Mouse (Mus musculus): ENCODE data around the gene Cx3cl1.

The Cx3cl1 gene

DNA sequence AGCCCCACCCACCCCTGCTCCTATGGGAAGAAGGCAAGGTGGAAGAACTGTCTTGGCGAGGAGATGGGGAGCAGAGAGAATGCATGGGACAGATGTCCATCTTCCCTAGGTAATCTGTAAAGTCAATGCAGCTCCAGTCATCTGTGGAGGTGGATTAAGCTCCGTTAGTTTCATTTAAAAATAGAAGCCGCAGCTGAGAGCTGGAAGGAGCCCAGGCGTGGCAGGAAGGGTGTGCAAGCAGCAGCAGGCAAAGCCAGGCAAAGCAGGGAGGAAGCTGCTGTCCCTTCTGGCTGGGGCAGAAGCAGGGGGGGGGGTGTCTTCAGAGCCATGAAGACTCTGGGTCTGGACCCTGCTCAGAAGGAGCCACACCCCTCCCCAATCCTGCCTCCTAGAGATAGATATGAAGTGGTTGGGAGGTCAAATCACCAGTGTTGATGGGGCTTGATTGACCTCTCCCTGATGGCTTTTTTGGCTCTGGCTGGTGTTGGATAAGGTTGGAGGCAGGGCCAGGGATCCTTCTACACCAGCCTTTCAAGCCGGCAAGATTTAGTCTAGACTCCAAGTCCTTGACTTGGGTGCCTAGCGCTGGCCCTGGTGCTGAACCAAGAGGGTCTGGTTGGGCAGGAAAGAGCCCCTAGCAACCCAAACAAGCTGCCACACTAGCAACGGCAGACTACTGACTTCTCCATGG lies 28.6 kb downstream of the Cx3cl1 start:
- in situ Hi-C loops (cut with MboI, MseI), result no loop called here

DNA sequence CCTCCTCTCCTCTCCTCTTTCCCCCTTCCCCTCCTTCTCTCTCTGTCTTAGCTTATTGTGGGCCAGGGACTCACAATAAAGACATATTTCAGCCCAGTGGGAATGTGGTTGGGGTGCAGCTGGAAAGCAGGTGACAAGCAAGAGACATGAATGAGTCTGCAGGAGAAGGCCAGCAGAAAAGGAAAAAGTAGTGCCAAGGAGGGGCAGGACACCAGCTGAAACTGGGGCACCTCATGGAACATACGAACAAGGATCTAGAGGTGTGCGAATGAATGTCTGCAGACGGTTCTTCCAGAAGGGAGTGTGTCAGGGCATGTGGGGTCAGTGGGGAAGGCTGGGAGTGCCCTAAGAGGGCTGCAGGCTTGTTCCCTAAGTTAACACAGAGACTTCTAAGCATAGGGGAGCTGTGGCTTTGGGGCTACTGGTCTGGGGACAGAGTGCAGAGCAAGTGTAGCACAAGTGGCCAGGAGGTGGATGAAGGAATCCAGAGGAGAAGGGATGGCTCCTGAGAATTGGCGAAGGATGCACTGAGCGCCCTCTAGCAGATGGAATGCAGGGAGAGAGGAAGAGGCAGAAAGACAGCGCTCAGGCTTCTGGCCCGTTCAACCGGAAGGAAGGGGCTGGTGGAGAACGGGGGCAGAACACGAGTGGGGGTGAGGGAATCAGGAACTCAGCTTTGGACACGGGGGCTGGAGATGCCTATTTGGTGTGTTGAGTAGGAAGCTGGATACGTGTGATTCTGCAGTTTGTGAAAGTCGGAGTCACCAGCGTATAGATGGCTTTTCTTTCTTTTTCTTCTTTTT lies 29.7 kb downstream of the Cx3cl1 start:
- in situ Hi-C loops (cut with MboI, MseI), result no loop called here

DNA sequence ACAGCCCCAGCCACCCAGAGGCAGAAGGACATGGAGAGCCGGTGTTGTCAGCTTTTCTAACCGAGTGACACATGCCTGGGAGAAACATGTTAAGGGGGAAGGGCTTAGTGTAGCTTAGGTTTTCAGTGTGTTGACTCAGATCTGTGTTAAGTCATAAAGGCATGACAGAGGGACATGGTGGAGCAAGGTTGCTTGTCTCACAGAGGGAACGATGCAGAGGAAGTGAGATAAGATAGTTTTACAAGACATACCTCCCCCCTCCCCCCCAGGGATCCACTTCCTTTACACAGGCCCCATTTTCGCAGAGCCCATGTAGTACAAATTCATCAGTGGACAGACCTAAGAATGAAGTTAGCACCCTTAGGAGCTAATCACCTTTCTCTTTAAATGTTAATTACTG lies 30.6 kb downstream of the Cx3cl1 start:
- in situ Hi-C loops (cut with MboI, MseI), result no loop called here

DNA sequence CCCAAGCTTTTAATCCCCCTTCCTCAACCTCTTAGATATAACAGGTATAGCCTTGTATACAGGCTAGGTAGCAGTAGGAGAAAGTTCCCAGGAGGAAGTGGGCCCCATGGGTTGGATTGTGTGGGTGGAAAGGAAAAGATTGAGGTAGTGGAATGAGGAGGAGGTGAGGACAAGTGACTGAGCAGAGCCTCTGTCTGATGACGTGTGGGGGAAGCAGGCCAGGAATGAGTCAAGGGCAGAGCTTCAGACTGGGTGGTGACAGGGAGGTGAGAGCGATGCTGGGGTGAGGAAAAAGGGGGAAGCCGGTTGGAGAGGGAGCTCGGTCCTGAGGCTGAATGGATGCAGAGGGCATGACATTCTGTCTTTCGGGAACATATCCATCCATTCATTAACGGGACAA lies 31.7 kb downstream of the Cx3cl1 start:
- in situ Hi-C loops (cut with MboI, MseI), result no loop called here

DNA sequence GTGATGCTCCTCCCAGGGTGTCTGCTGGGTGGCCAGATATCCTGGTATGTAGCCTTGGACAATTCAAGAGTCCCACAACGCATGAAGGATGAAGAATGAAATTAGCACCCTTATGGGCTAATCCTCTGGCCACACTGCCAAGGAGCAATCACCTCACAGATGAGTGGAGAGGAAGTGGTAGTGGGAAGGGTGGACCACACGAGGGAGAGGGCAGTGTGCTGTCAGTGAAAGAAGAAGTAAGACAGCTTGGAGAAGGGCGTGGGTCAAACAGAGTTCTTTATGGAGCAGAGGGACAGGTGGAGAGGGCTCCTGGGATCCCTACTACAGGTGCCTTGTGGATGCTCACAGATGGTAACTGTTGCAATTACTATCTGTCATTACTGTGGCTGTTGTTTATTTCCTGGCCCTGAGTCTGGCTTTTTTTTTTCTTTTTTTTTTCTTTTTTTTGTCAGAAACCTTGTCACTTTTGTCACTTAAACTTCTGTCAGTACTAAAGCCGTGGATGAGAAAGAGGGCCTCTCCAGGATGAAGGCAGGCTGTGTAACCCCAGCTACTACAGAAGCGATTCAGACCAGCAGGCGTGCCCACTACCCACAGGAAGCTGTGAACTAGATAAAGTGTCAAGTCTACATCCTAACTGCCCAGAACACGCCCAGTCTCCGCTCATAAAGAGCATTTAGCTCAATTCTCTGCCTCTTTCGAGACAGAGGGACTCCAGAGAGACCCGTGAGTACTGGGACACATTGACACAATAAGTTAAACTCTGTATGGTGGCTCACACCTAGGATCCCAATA lies 32.9 kb downstream of the Cx3cl1 start:
- in situ Hi-C loops (cut with MboI, MseI), result loop anchor here (5.0 kb wide), 1 partner anchor 97 kb away; no protein-coding TSS in a partner anchor

GRCm38 (mm10) chr8:94805811-94806210 lies 34.0 kb downstream of the Cx3cl1 start:
- in situ Hi-C loops (cut with MboI, MseI), result loop anchor here (5.0 kb wide), 1 partner anchor 99 kb away; no protein-coding TSS in a partner anchor

DNA sequence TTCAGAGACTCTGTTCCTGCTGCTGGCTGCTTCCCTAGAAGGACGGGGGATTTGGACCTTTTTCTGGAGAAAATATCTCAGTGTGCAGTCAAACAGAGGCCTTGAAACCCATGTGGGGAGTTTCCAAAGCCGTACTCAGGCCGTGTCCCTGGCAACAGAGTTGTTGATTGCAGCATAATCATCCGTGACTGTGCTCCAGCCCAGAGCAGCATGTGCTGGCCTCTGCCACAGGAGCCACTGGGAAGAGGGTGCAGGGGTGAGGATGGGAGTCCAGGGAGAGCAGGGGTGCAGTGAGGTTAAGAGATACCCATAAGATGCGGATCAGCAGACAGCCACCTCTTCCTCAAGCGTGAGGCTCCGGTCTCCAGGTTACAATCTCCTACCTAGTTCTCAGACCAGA lies 35.7 kb downstream of the Cx3cl1 start:
- in situ Hi-C loops (cut with MboI, MseI), result loop anchor here (5.0 kb wide), 1 partner anchor 100 kb away; no protein-coding TSS in a partner anchor

DNA sequence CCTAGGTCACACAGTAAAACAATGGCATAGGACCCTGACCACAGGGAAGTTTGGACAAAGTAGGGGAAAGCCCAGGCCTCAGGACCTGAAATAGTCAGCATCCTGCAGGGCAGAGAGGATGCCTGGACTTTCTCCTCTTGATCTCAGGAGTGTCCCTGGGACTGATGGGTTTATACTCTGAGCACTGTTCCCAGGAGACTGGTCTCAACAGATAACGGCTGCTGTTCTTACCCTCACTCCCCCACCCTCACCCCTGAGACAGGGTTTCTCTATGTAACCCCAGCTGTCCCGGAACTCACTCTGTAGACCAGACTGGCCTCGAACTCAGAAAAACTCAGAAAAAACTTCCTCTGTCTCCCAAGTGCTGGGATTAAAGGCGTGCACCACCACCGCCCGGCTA lies 36.6 kb downstream of the Cx3cl1 start:
- in situ Hi-C loops (cut with MboI, MseI), result loop anchor here (5.0 kb wide), 1 partner anchor 101 kb away; no protein-coding TSS in a partner anchor

DNA sequence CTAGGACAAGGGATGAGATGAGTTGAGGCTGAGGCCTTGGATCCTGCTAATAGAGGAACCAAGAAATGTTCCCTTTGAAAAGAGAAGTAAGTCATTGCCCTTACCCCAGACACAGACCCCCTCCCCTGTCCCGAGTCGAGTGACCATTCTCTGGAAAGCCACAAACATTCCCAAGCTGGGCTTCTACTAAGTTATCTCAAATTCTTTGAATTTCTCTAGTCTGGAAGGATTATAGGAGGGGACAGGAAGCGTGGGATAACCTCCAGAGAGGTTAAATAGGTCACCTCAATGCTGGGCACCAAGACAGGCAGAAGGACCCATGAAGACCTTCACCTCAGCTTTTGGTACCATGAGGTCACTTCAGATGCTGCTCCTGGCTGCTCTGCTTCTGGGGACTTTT lies 38.3 kb downstream of the Cx3cl1 start, which contains the start of gene Ccl17:
Gene Ccl17, plus strand, starts transcription at position 301 of the 400 bp plus-strand sequence.
- in situ Hi-C loops (cut with MboI, MseI), result no loop called here

GRCm38 (mm10) chr8:94810855-94811254 lies 39.0 kb downstream of the Cx3cl1 start:
- in situ Hi-C loops (cut with MboI, MseI), result no loop called here

DNA sequence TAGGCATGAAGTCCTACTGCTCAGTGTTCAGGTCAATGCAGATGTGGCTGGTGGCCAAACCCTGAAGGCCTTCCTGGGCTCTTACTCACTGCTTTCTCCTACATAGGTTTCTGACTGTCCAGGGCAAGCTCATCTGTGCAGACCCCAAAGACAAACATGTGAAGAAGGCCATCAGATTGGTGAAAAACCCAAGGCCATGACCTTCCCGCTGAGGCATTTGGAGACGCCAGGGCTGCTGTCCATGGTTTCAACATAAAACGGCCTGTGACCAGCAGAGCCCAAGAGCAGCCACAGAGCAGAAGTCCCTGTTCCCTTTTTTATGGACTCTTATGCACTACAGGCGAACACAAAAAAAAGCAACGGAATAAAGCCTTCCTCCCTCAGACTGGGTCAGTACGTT lies 39.8 kb downstream of the Cx3cl1 start:
- in situ Hi-C loops (cut with MboI, MseI), result no loop called here

GRCm38 (mm10) chr8:94812645-94813098 lies 40.9 kb downstream of the Cx3cl1 start:
- in situ Hi-C loops (cut with MboI, MseI), result no loop called here

GRCm38 (mm10) chr8:94814556-94814955 lies 42.7 kb downstream of the Cx3cl1 start:
- in situ Hi-C loops (cut with MboI, MseI), result no loop called here

- in situ Hi-C loops (cut with MboI, MseI), result loop anchor here (5.0 kb wide), 1 partner anchor 36 kb away; no protein-coding TSS in a partner anchor
Observed at GRCm38 (mm10) chr8:94817933-94818332, 46.1 kb downstream of the Cx3cl1 start.

DNA sequence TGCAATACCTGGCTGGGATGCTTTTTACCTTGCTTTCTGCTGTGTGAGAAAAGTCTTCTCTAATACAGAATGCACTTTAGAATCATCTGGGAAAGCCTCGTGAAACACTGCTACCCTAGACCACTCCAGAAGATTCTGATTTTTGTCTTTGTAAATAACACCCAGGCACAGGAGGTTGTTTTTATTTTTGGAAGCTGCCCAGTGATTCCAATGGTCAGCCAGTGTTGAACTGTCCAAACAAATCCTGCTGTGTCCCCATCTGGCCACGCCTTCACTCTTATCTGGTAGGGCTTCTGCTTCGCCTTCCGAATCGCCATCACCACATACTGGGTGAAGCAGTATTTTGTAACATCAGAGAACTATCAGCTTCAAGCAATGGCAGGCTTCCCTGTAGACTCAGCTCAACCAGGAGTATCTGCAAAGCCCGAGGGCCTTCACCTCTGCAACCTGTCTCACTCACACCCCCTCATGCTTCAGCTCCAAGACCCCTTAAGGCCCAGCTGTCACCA lies 47.9 kb downstream of the Cx3cl1 start:
- in situ Hi-C loops (cut with MboI, MseI), result loop anchor here (5.0 kb wide), 1 partner anchor 37 kb away; no protein-coding TSS in a partner anchor

DNA sequence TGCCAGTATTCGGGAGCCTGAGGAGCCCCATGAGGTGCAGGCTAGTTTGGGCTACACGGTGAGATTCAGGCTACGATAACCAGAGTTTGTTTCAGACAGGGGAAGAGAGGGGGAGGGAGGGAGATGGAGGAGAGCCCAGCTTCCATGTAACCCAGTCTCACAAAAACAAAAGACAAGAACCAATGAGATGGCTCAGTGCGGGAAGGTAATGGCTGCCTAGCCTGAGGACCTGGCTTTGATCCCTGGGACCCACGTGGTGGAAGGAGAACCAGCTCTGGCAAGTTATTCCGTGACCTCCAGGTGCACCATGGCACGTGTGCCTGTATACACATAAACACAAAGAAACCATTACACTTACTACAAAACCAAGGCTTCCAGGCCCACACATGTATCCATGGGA lies 48.7 kb downstream of the Cx3cl1 start:
- in situ Hi-C loops (cut with MboI, MseI), result no loop called here

DNA sequence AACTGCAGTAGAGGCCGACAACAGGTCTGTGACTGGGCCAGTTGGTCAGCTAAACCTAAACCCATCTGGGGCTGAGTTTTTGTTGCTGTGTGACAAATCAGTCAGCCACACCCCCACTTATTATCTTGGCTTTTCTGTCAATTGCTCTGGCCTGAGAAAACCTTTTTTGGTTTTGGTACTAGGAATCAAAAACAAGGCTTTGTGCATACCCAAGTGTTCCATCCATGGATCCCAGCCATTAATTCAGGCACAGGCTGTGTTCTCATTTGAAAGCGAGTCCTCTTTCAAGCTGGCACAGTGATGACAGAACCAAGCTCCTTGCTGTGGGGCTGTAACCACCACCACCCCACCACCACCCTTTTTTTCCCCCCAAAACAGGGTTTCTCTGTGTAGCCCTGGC lies 49.6 kb downstream of the Cx3cl1 start:
- in situ Hi-C loops (cut with MboI, MseI), result no loop called here

GRCm38 (mm10) chr8:94822637-94823560 lies 51.1 kb downstream of the Cx3cl1 start:
- in situ Hi-C loops (cut with MboI, MseI), result no loop called here

DNA sequence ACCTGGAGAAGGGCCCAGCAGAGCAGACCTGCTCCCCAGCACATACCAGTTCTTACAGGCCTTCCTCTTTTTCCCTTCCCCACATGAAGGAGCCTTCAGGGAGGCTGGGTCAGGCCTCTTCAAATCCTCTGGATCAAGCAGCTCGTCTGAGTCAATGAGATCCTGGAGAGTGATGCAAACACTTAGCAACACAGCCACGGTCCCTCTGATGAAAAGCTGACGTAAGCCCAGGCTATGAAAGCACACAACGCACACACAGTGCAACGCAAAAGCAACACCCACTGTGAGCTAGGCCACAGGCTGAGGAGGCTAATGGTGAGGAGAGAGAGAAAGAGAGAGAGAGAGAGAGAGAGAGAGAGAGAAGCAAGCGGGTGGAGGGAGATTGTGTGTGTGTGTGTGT lies 53.4 kb downstream of the Cx3cl1 start:
- in situ Hi-C loops (cut with MboI, MseI), result no loop called here

DNA sequence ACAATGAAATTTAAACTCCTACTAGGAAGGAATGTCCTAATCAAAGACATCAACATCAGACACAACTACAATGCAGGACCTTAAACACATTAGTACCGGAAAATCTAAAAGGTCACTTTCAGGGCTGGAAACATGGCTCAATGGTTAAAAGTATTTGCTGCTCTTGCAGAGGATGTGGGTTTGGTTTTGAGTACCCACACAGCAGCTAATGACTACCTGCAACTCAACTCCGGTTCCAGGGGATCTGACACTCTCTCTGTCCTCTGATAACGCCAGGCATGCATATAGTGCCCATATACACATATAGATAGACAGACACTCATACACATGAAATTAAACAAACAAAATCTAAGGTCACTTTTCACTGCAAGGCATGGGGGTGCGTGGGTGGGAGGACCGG lies 54.4 kb downstream of the Cx3cl1 start:
- in situ Hi-C loops (cut with MboI, MseI), result no loop called here
